Comparison of ENCODE assay signal across 8 mouse cellular contexts in the genomic region with DNA sequence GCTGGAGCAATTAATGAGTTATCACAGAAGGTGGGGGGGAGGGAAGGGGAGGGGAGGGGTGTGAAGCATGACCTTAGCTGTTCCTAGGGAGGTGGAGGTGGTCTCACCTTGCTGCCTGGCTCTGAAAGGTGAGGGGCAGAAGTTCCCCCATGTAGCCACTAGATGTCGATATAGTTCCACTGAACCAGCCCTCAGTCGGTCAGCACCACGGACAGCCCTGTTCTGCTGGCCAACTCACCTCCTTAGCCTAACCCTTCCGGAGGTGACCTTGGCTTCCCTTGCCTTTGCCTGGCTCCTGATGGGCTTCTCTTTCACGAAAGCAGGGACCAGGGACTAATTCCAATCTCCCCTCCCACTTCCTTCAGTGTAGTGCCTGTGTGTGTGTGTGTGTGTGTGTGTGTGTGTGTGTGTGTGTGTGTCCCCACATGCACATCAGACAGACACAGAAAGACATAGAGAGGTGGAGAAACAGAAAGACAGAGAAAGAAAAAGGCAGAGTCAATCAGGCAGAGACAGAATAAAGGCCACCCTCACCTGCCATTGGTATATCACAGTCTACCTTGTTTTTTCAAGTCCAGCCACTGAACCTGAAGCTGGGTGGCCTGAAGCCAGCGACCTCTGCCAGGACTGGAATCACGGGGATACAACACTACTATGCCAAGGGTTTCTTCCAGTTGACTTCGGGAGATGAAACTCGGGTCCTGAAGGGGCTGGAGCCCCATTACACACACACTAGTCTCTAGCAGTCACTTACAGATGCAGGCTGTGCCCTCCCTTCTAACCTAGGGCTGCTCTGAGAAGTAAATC.
A peak's percentile ranks its signal among the peaks of the same experiment; 100 is the strongest.
DNase-seq lines count a peak whose midpoint lies in the region; ATAC-seq and TF ChIP-seq lines count a peak whose summit lies in the region.

No protein-coding gene starts in this region.

- TF ChIP-seq CTCF in bone marrow macrophage, adult 2 months (IDR thresholded peaks at IDR 0.05; ENCODE audit: low read depth, low read length), result peak; percentile 98
- TF ChIP-seq CTCF in stomach, postnatal 0 days (IDR thresholded peaks at IDR 0.05; ENCODE audit: low read depth), result peak; percentile 97

- H3K4me2 ChIP-seq in hindbrain, embryonic 11.5 days (replicated peaks; ENCODE audit: low read depth, low read length), result no peak overlapping the region
- H3K4me2 ChIP-seq in midbrain, embryonic 15.5 days, result peak overlapping the region; percentile 20; the same call in 1 of the 2 replicates
- no peak overlapping the region for H3K4me2 ChIP-seq in stomach, postnatal 0 days (replicated peaks; ENCODE audit: low read depth)

- ATAC-seq in erythroblast, adult 5-6 weeks (replicated peaks; ENCODE audit: low FRiP score, poor library complexity, severe bottlenecking), result 0 out of 2 replicates have a peak, but pooled peaks have one; percentile 55
- peak; percentile 64 for ATAC-seq in hindbrain, embryonic 11.5 days (ENCODE audit: low FRiP score)
- ATAC-seq in midbrain, embryonic 15.5 days (replicated peaks), result peak; percentile 72
- peak; percentile 77 for ATAC-seq in stomach, postnatal 0 days (ENCODE audit: low FRiP score, low TSS enrichment)

- H3K36me3 ChIP-seq in hindbrain, embryonic 11.5 days (ENCODE audit: control insufficient read depth, insufficient read depth, low read length), result no peaks in the 10 kb centered on the region
- no peaks in the 10 kb centered on the region for H3K36me3 ChIP-seq in limb, embryonic 10.5 days
- H3K36me3 ChIP-seq in midbrain, embryonic 15.5 days (replicated peaks), result 0 out of 2 replicates have a peak, but pooled peaks cover 5% of the 10 kb centered on the region
- no peaks in the 10 kb centered on the region for H3K36me3 ChIP-seq in stomach, postnatal 0 days (ENCODE audit: control insufficient read depth, insufficient read depth, low read length)

- TF ChIP-seq POLR2A in bone marrow macrophage, adult 2 months (IDR thresholded peaks at IDR 0.05; ENCODE audit: borderline replicate concordance, low read depth, low read length), result no peak

- H3K9ac ChIP-seq in hindbrain, embryonic 11.5 days (ENCODE audit: low read depth, low read length), result no peak overlapping the region
- H3K9ac ChIP-seq in midbrain, embryonic 15.5 days, result no peak overlapping the region
- no peak overlapping the region for H3K9ac ChIP-seq in stomach, postnatal 0 days (ENCODE audit: low read length)

- no peaks in the 10 kb centered on the region for H3K27me3 ChIP-seq in hindbrain, embryonic 11.5 days (ENCODE audit: control insufficient read depth, insufficient read depth, low read length)
- no peaks in the 10 kb centered on the region for H3K27me3 ChIP-seq in limb, embryonic 10.5 days (ENCODE audit: low read depth, poor library complexity, severe bottlenecking)
- no peaks in the 10 kb centered on the region for H3K27me3 ChIP-seq in midbrain, embryonic 15.5 days (replicated peaks)
- no peaks in the 10 kb centered on the region for H3K27me3 ChIP-seq in stomach, postnatal 0 days (ENCODE audit: control insufficient read depth, insufficient read depth, low read length)

- no peak overlapping the region for H3K4me3 ChIP-seq in bone marrow macrophage, adult 2 months (ENCODE audit: insufficient read depth, low read length)
- H3K4me3 ChIP-seq in hindbrain, embryonic 11.5 days (ENCODE audit: low read depth, low read length), result no peak overlapping the region
- H3K4me3 ChIP-seq in limb, embryonic 10.5 days, result no peak overlapping the region
- no peak overlapping the region for H3K4me3 ChIP-seq in midbrain, embryonic 15.5 days
- no peak overlapping the region for H3K4me3 ChIP-seq in stomach, postnatal 0 days (ENCODE audit: low read depth, low read length)

- no peaks in the 10 kb centered on the region for H3K4me1 ChIP-seq in bone marrow macrophage, adult 2 months (ENCODE audit: control insufficient read depth, insufficient read depth, low read length)
- H3K4me1 ChIP-seq in hindbrain, embryonic 11.5 days (replicated peaks; ENCODE audit: control insufficient read depth, insufficient read depth, low read length), result 0 out of 2 replicates have a peak, but pooled peaks cover 2% of the 10 kb centered on the region
- no peaks in the 10 kb centered on the region for H3K4me1 ChIP-seq in limb, embryonic 10.5 days
- peaks cover 10% of the 10 kb centered on the region for H3K4me1 ChIP-seq in midbrain, embryonic 15.5 days
- H3K4me1 ChIP-seq in stomach, postnatal 0 days (replicated peaks; ENCODE audit: control insufficient read depth, insufficient read depth), result no peaks in the 10 kb centered on the region

- no peaks in the 10 kb centered on the region for H3K9me3 ChIP-seq in hindbrain, embryonic 11.5 days (ENCODE audit: control insufficient read depth, low read length)
- H3K9me3 ChIP-seq in limb, embryonic 10.5 days (replicated peaks), result no peaks in the 10 kb centered on the region
- H3K9me3 ChIP-seq in midbrain, embryonic 15.5 days, result no peaks in the 10 kb centered on the region
- no peaks in the 10 kb centered on the region for H3K9me3 ChIP-seq in stomach, postnatal 0 days (ENCODE audit: control insufficient read depth, low read length)

- DNase-seq in right cerebral cortex, adult 2 months (ENCODE audit: low spot score in 2 of 2), result peak; percentile 49 to 51
- DNase-seq in right cerebral cortex, postnatal 36 days (ENCODE audit: low spot score in 2 of 2), result no peak
- peak; percentile 77 for DNase-seq in hindbrain, embryonic 11.5 days (ENCODE audit: low spot score)
- peak; percentile 83 for DNase-seq in limb, embryonic 10.5 days (ENCODE audit: low spot score)
- DNase-seq in stomach, postnatal 0 days (ENCODE audit: low spot score), result peak; percentile 75

- no peak for TF ChIP-seq EP300 in stomach, postnatal 0 days (optimal IDR thresholded peaks at IDR 0.05)

- WGBS in hindbrain, embryonic 11.5 days, result 35% methylated on average over 9 of the region's 9 CpGs
- 36% methylated on average over 9 of the region's 9 CpGs for WGBS in limb, embryonic 10.5 days
- WGBS in midbrain, embryonic 15.5 days, result 33% methylated on average over 9 of the region's 9 CpGs
- WGBS in stomach, postnatal 0 days, result 28% methylated on average over 9 of the region's 9 CpGs

- no peak overlapping the region for H3K27ac ChIP-seq in bone marrow macrophage, adult 2 months (ENCODE audit: insufficient read depth, low read depth, low read length)
- no peak overlapping the region for H3K27ac ChIP-seq in hindbrain, embryonic 11.5 days (ENCODE audit: low read depth, low read length)
- H3K27ac ChIP-seq in limb, embryonic 10.5 days, result no peak overlapping the region
- H3K27ac ChIP-seq in midbrain, embryonic 15.5 days, result no peak overlapping the region
- H3K27ac ChIP-seq in stomach, postnatal 0 days (replicated peaks), result no peak overlapping the region

Comparison
In these comparisons a context has a peak if more than half of its experiments do, and no peak if none do; other contexts are left out.
1. DNase-seq: peak in right cerebral cortex, adult 2 months (2 of 2), hindbrain, embryonic 11.5 days (single experiment), limb, embryonic 10.5 days (single experiment) and stomach, postnatal 0 days (single experiment); none in right cerebral cortex, postnatal 36 days (0 of 2).
2. Peak in every context shown above with its lines, with median percentiles within 50 percentile points of each other: ATAC-seq.